ENCODE assay signal across 9 mouse cellular contexts in genomic region chr12:100166177-100166576, GRCm38 (mm10). TPM values are rescaled to one million over a fixed set of nuclear protein-coding genes. Genes with fewer than 3 reads are reported as not detected.
DNase-seq lines count a peak whose midpoint lies in the region; ATAC-seq and TF ChIP-seq lines count a peak whose summit lies in the region.
"Had no signal": no experiment of that assay in that cellular context is flagged by ENCODE, and none has a peak within 500 bp of the region (broad histone marks: within the 10 kb centered on the region; RNA-seq: fewer than 3 reads in every experiment).

No protein-coding gene starts in this region.

- peak; percentile 89 for ATAC-seq in forebrain, embryonic 13.5 days

- no peaks in the 10 kb centered on the region for H3K9me3 ChIP-seq in forebrain, embryonic 13.5 days (replicated peaks)
- H3K9me3 ChIP-seq: embryonic facial prominence, embryonic 13.5 days had no signal

- TF ChIP-seq CTCF in kidney, adult 2 months (conservative IDR thresholded peaks at IDR 0.05; ENCODE audit: insufficient read depth, insufficient read length, low read depth, low read length) = peak; percentile 57

- DNase-seq in kidney, adult 2 months = peak; percentile 51
- DNase-seq in kidney, adult 11 months = no peak
- peak; percentile 62 for DNase-seq in R1 (ENCODE audit: low read depth, low spot score)
- peak; percentile 77 for DNase-seq in kidney, postnatal 10 days
- DNase-seq in lung, postnatal 25 days (ENCODE audit: low spot score) = peak; percentile 59
- peak; percentile 62 for DNase-seq in right cerebral cortex, postnatal 14 days
- DNase-seq in urinary bladder, postnatal 25 days (ENCODE audit: low spot score) = no peak

- H3K36me3 ChIP-seq in kidney, adult 2 months (ENCODE audit: control insufficient read depth, insufficient read depth, low read length) = no peaks in the 10 kb centered on the region
- H3K36me3 ChIP-seq in forebrain, embryonic 13.5 days (ENCODE audit: poor library complexity, severe bottlenecking) = no peaks in the 10 kb centered on the region
- H3K36me3 ChIP-seq: embryonic facial prominence, embryonic 13.5 days had no signal

- H3K4me3 ChIP-seq in kidney, adult 2 months (ENCODE audit: insufficient read depth, low read depth, low read length) = no peak overlapping the region
- no peak overlapping the region for H3K4me3 ChIP-seq in forebrain, embryonic 13.5 days
- H3K4me3 ChIP-seq: embryonic facial prominence, embryonic 13.5 days had no signal

- no peak overlapping the region for H3K4me2 ChIP-seq in forebrain, embryonic 13.5 days
- H3K4me2 ChIP-seq: embryonic facial prominence, embryonic 13.5 days had no signal

- H3K4me1 ChIP-seq in kidney, adult 2 months (ENCODE audit: control insufficient read depth, insufficient read depth, low read length) = no peaks in the 10 kb centered on the region
- H3K4me1 ChIP-seq in forebrain, embryonic 13.5 days = peaks cover 20% of the 10 kb centered on the region

- WGBS in kidney, adult 2 months = 26% methylated on average over 3 of the region's 3 CpGs
- WGBS in forebrain, embryonic 13.5 days = 14% methylated on average over 3 of the region's 3 CpGs

- no peaks in the 10 kb centered on the region for H3K27me3 ChIP-seq in kidney, adult 2 months (replicated peaks; ENCODE audit: control insufficient read depth, insufficient read depth, low read length)
- no peaks in the 10 kb centered on the region for H3K27me3 ChIP-seq in forebrain, embryonic 13.5 days
- H3K27me3 ChIP-seq: embryonic facial prominence, embryonic 13.5 days had no signal

- no peak overlapping the region for H3K9ac ChIP-seq in forebrain, embryonic 13.5 days
- H3K9ac ChIP-seq: embryonic facial prominence, embryonic 13.5 days had no signal

- H3K27ac ChIP-seq in kidney, adult 2 months (ENCODE audit: insufficient read depth, low read depth, low read length) = no peak overlapping the region
- H3K27ac ChIP-seq in forebrain, embryonic 13.5 days = no peak overlapping the region
- H3K27ac ChIP-seq: embryonic facial prominence, embryonic 13.5 days had no signal

- no peak for TF ChIP-seq POLR2A in kidney, adult 2 months (IDR thresholded peaks at IDR 0.05; ENCODE audit: low read depth, low read length)

RNA-seq across cellular contexts. Expression of gene Nrde2, which starts 6.7 kb away (rescaled TPM):
- 8.3 TPM in 2 replicates for polyA plus RNA-seq in kidney, adult 2 months (2012; rRNA removed)
- 14.6 and 15.7 TPM in 2 replicates for polyA plus RNA-seq in forebrain, embryonic 13.5 days (2015; fragmentation: Nextera tagmentation; extraction: Ambion mirVana)

RNA-seq across cellular contexts. Expression of gene Calm1, which starts 33.1 kb away (rescaled TPM):
- 133 and 185 TPM in 2 replicates for polyA plus RNA-seq in kidney, adult 2 months (2012; rRNA removed)
- polyA plus RNA-seq in forebrain, embryonic 13.5 days (2015; fragmentation: Nextera tagmentation; extraction: Ambion mirVana) = 1,816 and 2,096 TPM in 2 replicates

RNA-seq across cellular contexts. Expression of gene Psmc1, which starts 56.2 kb away (rescaled TPM):
- 42.2 and 51.8 TPM in 2 replicates for polyA plus RNA-seq in kidney, adult 2 months (2012; rRNA removed)
- 303 and 312 TPM in 2 replicates for polyA plus RNA-seq in forebrain, embryonic 13.5 days (2015; fragmentation: Nextera tagmentation; extraction: Ambion mirVana)

Comparison
In these comparisons a context has a peak if more than half of its experiments do, and no peak if none do; other contexts are left out.
1. DNase-seq: peak in kidney, adult 2 months (single experiment), R1 (single experiment), kidney, postnatal 10 days (single experiment), lung, postnatal 25 days (single experiment) and right cerebral cortex, postnatal 14 days (single experiment); none in kidney, adult 11 months (single experiment) and urinary bladder, postnatal 25 days (single experiment).